Mouse (Mus musculus): ENCODE results near the gene Gm4131. TPM values are rescaled to one million over a fixed set of nuclear protein-coding genes. Genes with fewer than 3 reads are reported as not detected.

The Gm4131 gene
- polyA plus RNA-seq, 1 experiment from 2014 or later, result not detected

- no peaks in the 10 kb centered on the region for H3K27me3 ChIP-seq
- H3K9ac ChIP-seq, result no peak overlapping the region
- ATAC-seq (ENCODE audit: insufficient read depth), result no peak
- H3K9me3 ChIP-seq (replicated peaks), result no peaks in the 10 kb centered on the region
- WGBS (ENCODE audit: insufficient replicate concordance), result 61% methylated on average over 1 of the region's 1 CpGs
- no peak overlapping the region for H3K4me2 ChIP-seq
- no peaks in the 10 kb centered on the region for H3K4me1 ChIP-seq (replicated peaks)
- no peak overlapping the region for H3K4me3 ChIP-seq (replicated peaks)
- no peak overlapping the region for H3K27ac ChIP-seq (replicated peaks)
- H3K36me3 ChIP-seq (replicated peaks), result no peaks in the 10 kb centered on the region
Measured at GRCm38 (mm10) chr14:62442971-62443370, 123.8 kb downstream of the Gm4131 start.

- Histone ChIP-seq H3K4me3 (replicated peaks) (no peak overlapping the region), H3K27me3 (no peaks in the 10 kb centered on the region), H3K27ac (replicated peaks) (no peak overlapping the region), H3K4me1 (replicated peaks) (no peaks in the 10 kb centered on the region), H3K9me3 (replicated peaks) (no peaks in the 10 kb centered on the region), H3K36me3 (replicated peaks) (no peaks in the 10 kb centered on the region), H3K9ac (no peak overlapping the region), H3K4me2 (no peak overlapping the region)
- no peak for ATAC-seq (ENCODE audit: insufficient read depth)
Measured at GRCm38 (mm10) chr14:62440036-62440435, 126.7 kb downstream of the Gm4131 start.

- no peak overlapping the region for H3K4me3 ChIP-seq (replicated peaks)
- H3K27me3 ChIP-seq, result no peaks in the 10 kb centered on the region
- no peaks in the 10 kb centered on the region for H3K9me3 ChIP-seq (replicated peaks)
- no peaks in the 10 kb centered on the region for H3K36me3 ChIP-seq (replicated peaks)
- H3K4me1 ChIP-seq (replicated peaks), result no peaks in the 10 kb centered on the region
- H3K4me2 ChIP-seq, result no peak overlapping the region
- ATAC-seq (ENCODE audit: insufficient read depth), result no peak
- WGBS (ENCODE audit: insufficient replicate concordance), result 65% methylated on average over 4 of the region's 4 CpGs
- H3K9ac ChIP-seq, result no peak overlapping the region
- H3K27ac ChIP-seq (replicated peaks), result no peak overlapping the region
Measured at GRCm38 (mm10) chr14:62438236-62438635, 128.5 kb downstream of the Gm4131 start.

- Histone ChIP-seq H3K4me1 (replicated peaks) (no peaks in the 10 kb centered on the region), H3K36me3 (replicated peaks) (no peaks in the 10 kb centered on the region), H3K4me3 (replicated peaks) (no peak overlapping the region), H3K4me2 (no peak overlapping the region), H3K27me3 (no peaks in the 10 kb centered on the region), H3K9ac (no peak overlapping the region), H3K27ac (replicated peaks) (no peak overlapping the region), H3K9me3 (replicated peaks) (no peaks in the 10 kb centered on the region)
- no peak for ATAC-seq (ENCODE audit: insufficient read depth)
- WGBS (ENCODE audit: insufficient replicate concordance), result 58% methylated on average over 2 of the region's 2 CpGs
Measured at GRCm38 (mm10) chr14:62437806-62438205, 128.9 kb downstream of the Gm4131 start.

GRCm38 (mm10) chr14:62425277-62425691 lies 141.4 kb downstream of the Gm4131 start:
- Histone ChIP-seq H3K4me3 (replicated peaks) (no peak overlapping the region), H3K36me3 (replicated peaks) (no peaks in the 10 kb centered on the region), H3K9ac (no peak overlapping the region), H3K4me2 (no peak overlapping the region), H3K27ac (replicated peaks) (no peak overlapping the region), H3K27me3 (no peaks in the 10 kb centered on the region), H3K9me3 (replicated peaks) (no peaks in the 10 kb centered on the region), H3K4me1 (replicated peaks) (no peaks in the 10 kb centered on the region)
- no peak for ATAC-seq (ENCODE audit: insufficient read depth)
- WGBS (ENCODE audit: insufficient replicate concordance), result 54% methylated on average over 2 of the region's 2 CpGs

- ATAC-seq (ENCODE audit: insufficient read depth), result no peak
- Histone ChIP-seq H3K36me3 (replicated peaks) (no peaks in the 10 kb centered on the region), H3K4me1 (replicated peaks) (no peaks in the 10 kb centered on the region), H3K27ac (replicated peaks) (no peak overlapping the region), H3K27me3 (no peaks in the 10 kb centered on the region), H3K9me3 (replicated peaks) (no peaks in the 10 kb centered on the region), H3K4me3 (replicated peaks) (no peak overlapping the region), H3K4me2 (no peak overlapping the region), H3K9ac (no peak overlapping the region)
- WGBS (ENCODE audit: insufficient replicate concordance), result 60% methylated on average over 4 of the region's 4 CpGs
Measured at GRCm38 (mm10) chr14:62422265-62422664, 144.5 kb downstream of the Gm4131 start.

- no peak overlapping the region for H3K27ac ChIP-seq (replicated peaks)
- no peak overlapping the region for H3K4me3 ChIP-seq (replicated peaks)
- no peak overlapping the region for H3K9ac ChIP-seq
- 52% methylated on average over 3 of the region's 3 CpGs for WGBS (ENCODE audit: insufficient replicate concordance)
- H3K27me3 ChIP-seq, result no peaks in the 10 kb centered on the region
- no peaks in the 10 kb centered on the region for H3K9me3 ChIP-seq (replicated peaks)
- H3K36me3 ChIP-seq (replicated peaks), result no peaks in the 10 kb centered on the region
- no peak for ATAC-seq (ENCODE audit: insufficient read depth)
- H3K4me2 ChIP-seq, result no peak overlapping the region
- no peaks in the 10 kb centered on the region for H3K4me1 ChIP-seq (replicated peaks)
Measured at GRCm38 (mm10) chr14:62417501-62417900, 149.2 kb downstream of the Gm4131 start.

GRCm38 (mm10) chr14:62416742-62417134 lies 150.0 kb downstream of the Gm4131 start:
- 14% methylated on average over 1 of the region's 1 CpGs for WGBS (ENCODE audit: insufficient replicate concordance)
- H3K27me3 ChIP-seq, result no peaks in the 10 kb centered on the region
- no peaks in the 10 kb centered on the region for H3K4me1 ChIP-seq (replicated peaks)
- H3K9me3 ChIP-seq (replicated peaks), result no peaks in the 10 kb centered on the region
- no peak for ATAC-seq (ENCODE audit: insufficient read depth)
- no peak overlapping the region for H3K27ac ChIP-seq (replicated peaks)
- H3K4me3 ChIP-seq (replicated peaks), result no peak overlapping the region
- no peaks in the 10 kb centered on the region for H3K36me3 ChIP-seq (replicated peaks)
- no peak overlapping the region for H3K4me2 ChIP-seq
- no peak overlapping the region for H3K9ac ChIP-seq

GRCm38 (mm10) chr14:62416007-62416741 lies 150.5 kb downstream of the Gm4131 start:
- Histone ChIP-seq H3K4me1 (replicated peaks) (no peaks in the 10 kb centered on the region), H3K36me3 (replicated peaks) (no peaks in the 10 kb centered on the region), H3K27me3 (no peaks in the 10 kb centered on the region), H3K9ac (no peak overlapping the region), H3K27ac (replicated peaks) (no peak overlapping the region), H3K9me3 (replicated peaks) (no peaks in the 10 kb centered on the region), H3K4me3 (replicated peaks) (no peak overlapping the region), H3K4me2 (no peak overlapping the region)
- no peak for ATAC-seq (ENCODE audit: insufficient read depth)
- 72% methylated on average over 7 of the region's 7 CpGs for WGBS (ENCODE audit: insufficient replicate concordance)

Other genes starting within 250 kb of the Gm4131 start
- gene Gucy1b2, start 110.6 kb downstream of the Gm4131 start, polyA plus RNA-seq (2015; fragmentation: Nextera tagmentation; extraction: Ambion mirVana), result not detected in 2 replicates
- gene Fam124a, start 11.2 kb downstream of the Gm4131 start, polyA plus RNA-seq (2015; fragmentation: Nextera tagmentation; extraction: Ambion mirVana), result 1.8 and 2.2 TPM in 2 replicates
- not detected in 2 replicates for gene Serpine3, start 96.7 kb upstream of the Gm4131 start, polyA plus RNA-seq (2015; fragmentation: Nextera tagmentation; extraction: Ambion mirVana)
- gene Ints6, start 194.2 kb upstream of the Gm4131 start, polyA plus RNA-seq (2015; fragmentation: Nextera tagmentation; extraction: Ambion mirVana), result 11.1 and 11.4 TPM in 2 replicates